Mouse (Mus musculus): ENCODE results near the gene Bpifb5. TPM values are rescaled to one million over a fixed set of nuclear protein-coding genes. Genes with fewer than 3 reads are reported as not detected.

The Bpifb5 gene
- polyA plus RNA-seq, 2 experiments, result 0.48 to 0.74 TPM

DNA sequence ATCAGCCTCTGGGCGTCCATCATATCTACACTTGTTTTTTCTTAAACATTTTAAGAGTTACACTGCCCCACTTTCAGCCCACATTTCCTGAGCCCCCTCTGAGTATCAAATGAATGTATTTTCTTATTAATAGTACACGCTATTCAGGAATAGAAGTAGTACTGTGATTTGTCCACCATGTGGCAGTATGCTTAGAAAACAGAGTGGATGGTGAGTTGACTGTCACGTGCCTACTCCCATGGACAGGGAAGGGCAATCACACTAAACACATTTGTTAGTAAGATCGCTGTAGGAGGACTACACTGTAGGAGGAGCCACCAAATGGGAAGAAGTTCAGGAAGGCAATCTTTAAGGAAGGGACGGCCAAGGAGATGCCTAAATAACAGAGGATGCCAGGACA, 36.1 kb upstream of the Bpifb5 start:
- H3K9me3 ChIP-seq (ENCODE audit: control insufficient read depth, low read length), result no peaks in the 10 kb centered on the region
- no peak for DNase-seq (ENCODE audit: low spot score)
- no peak for ATAC-seq (ENCODE audit: low FRiP score, low read depth)
- no peaks in the 10 kb centered on the region for H3K4me1 ChIP-seq (ENCODE audit: control insufficient read depth, insufficient read depth, low read length)
- H3K4me3 ChIP-seq (replicated peaks; ENCODE audit: low read length), result no peak overlapping the region
- WGBS, result 41% methylated on average over 5 of the region's 5 CpGs
- H3K4me2 ChIP-seq (replicated peaks; ENCODE audit: low read depth, low read length, severe bottlenecking), result no peak overlapping the region
- H3K9ac ChIP-seq (ENCODE audit: low read depth, low read length, severe bottlenecking), result no peak overlapping the region
- H3K27me3 ChIP-seq (ENCODE audit: control insufficient read depth, insufficient read depth, low read length), result no peaks in the 10 kb centered on the region
- no peaks in the 10 kb centered on the region for H3K36me3 ChIP-seq (ENCODE audit: control insufficient read depth, insufficient read depth, low read length)
- no peak overlapping the region for H3K27ac ChIP-seq (replicated peaks; ENCODE audit: low read depth, low read length)
- TF ChIP-seq POLR2A (IDR thresholded peaks at IDR 0.05; ENCODE audit: borderline replicate concordance, extremely low read depth, insufficient read depth, insufficient read length), result no peak

DNA sequence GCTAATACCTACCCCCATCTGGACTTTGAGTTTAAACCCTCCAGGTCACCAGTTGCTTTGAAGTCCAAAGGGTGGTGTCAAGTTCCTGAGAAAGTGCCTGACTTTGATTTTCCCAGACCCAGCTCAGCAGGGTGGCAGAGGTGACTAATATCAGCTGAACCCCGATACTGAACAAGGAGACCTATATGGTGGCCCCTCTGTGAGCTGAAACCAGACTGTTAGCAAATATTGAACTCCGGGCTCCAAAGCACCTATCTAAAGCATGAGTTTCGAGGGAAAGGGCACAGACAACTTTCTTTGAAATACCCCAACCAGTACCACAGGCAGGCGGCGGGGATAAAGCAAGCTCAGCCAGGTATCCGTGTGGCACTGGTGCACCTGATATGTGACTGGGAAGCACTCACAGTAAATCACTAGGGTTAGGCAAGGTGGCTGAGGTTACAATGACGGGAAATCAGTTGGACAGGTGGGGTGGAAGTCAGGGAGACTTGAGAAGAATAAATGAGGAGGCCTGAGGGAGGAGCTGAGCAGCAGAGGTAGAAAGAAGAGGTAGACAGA, 33.6 kb upstream of the Bpifb5 start:
- H3K4me3 ChIP-seq (replicated peaks; ENCODE audit: low read length), result no peak overlapping the region
- no peak for TF ChIP-seq POLR2A (IDR thresholded peaks at IDR 0.05; ENCODE audit: borderline replicate concordance, extremely low read depth, insufficient read depth, insufficient read length)
- 65% methylated on average over 7 of the region's 7 CpGs for WGBS
- H3K36me3 ChIP-seq (ENCODE audit: control insufficient read depth, insufficient read depth, low read length), result no peaks in the 10 kb centered on the region
- H3K4me1 ChIP-seq (ENCODE audit: control insufficient read depth, insufficient read depth, low read length), result no peaks in the 10 kb centered on the region
- no peak for ATAC-seq (ENCODE audit: low FRiP score, low read depth)
- H3K9me3 ChIP-seq (ENCODE audit: control insufficient read depth, low read length), result no peaks in the 10 kb centered on the region
- DNase-seq (ENCODE audit: low spot score), result no peak
- no peak overlapping the region for H3K9ac ChIP-seq (ENCODE audit: low read depth, low read length, severe bottlenecking)
- no peak overlapping the region for H3K27ac ChIP-seq (replicated peaks; ENCODE audit: low read depth, low read length)
- H3K27me3 ChIP-seq (ENCODE audit: control insufficient read depth, insufficient read depth, low read length), result no peaks in the 10 kb centered on the region
- H3K4me2 ChIP-seq (replicated peaks; ENCODE audit: low read depth, low read length, severe bottlenecking), result no peak overlapping the region

- ATAC-seq (ENCODE audit: low FRiP score, low read depth), result no peak
Observed at GRCm38 (mm10) chr2:154190546-154191258, 32.8 kb upstream of the Bpifb5 start, which contains the start of gene Bpifb1. Gene Bpifb1, plus strand, starts transcription at chr2:154190818.

DNA sequence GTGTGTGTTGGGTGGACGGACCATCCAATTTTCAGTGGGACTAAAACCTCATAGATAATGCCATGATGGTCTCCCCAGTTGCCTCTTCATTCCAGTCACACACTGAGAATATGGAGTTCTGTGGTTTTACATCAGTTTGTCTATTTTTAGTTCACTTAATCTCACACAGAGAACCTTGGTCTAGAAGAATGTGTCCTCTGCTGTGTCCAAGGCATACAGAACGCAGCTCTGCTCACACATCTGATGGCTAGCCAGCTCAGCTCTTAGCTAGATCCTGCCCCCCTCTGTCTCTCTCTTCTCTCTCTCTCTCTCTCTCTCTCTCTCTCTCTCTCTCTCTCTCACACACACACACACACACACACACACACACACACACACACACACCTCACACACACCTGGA, 31.4 kb upstream of the Bpifb5 start:
- no peak overlapping the region for H3K4me3 ChIP-seq (replicated peaks; ENCODE audit: low read length)
- ATAC-seq (ENCODE audit: low FRiP score, low read depth), result no peak
- WGBS, result 78% methylated on average over 2 of the region's 2 CpGs

More at GRCm38 (mm10) chr2:154190546-154191258, 32.8 kb upstream of the Bpifb5 start, which contains the start of gene Bpifb1:
- no peak for DNase-seq (ENCODE audit: low spot score)
- Histone ChIP-seq H3K27me3 (ENCODE audit: control insufficient read depth, insufficient read depth, low read length) (no peaks in the 10 kb centered on the region), H3K4me1 (ENCODE audit: control insufficient read depth, insufficient read depth, low read length) (no peaks in the 10 kb centered on the region), H3K4me2 (replicated peaks; ENCODE audit: low read depth, low read length, severe bottlenecking) (no peak within 1 kb of the TSS), H3K9ac (ENCODE audit: low read depth, low read length, severe bottlenecking) (no peak within 1 kb of the TSS), H3K36me3 (ENCODE audit: control insufficient read depth, insufficient read depth, low read length) (no peaks in the 10 kb centered on the region), H3K27ac (replicated peaks; ENCODE audit: low read depth, low read length) (no peak within 1 kb of the TSS), H3K9me3 (ENCODE audit: control insufficient read depth, low read length) (no peaks in the 10 kb centered on the region), H3K4me3 (replicated peaks; ENCODE audit: low read length) (no peak within 1 kb of the TSS)
- WGBS, result 87% methylated on average over 11 of the region's 11 CpGs
- no peak for TF ChIP-seq POLR2A (IDR thresholded peaks at IDR 0.05; ENCODE audit: borderline replicate concordance, extremely low read depth, insufficient read depth, insufficient read length)

GRCm38 (mm10) chr2:154193071-154193470, 30.5 kb upstream of the Bpifb5 start:
- no peak overlapping the region for H3K4me2 ChIP-seq (replicated peaks; ENCODE audit: low read depth, low read length, severe bottlenecking)
- WGBS, result 89% methylated on average over 4 of the region's 4 CpGs
- H3K4me1 ChIP-seq (ENCODE audit: control insufficient read depth, insufficient read depth, low read length), result no peaks in the 10 kb centered on the region
- no peaks in the 10 kb centered on the region for H3K36me3 ChIP-seq (ENCODE audit: control insufficient read depth, insufficient read depth, low read length)
- no peak overlapping the region for H3K4me3 ChIP-seq (replicated peaks; ENCODE audit: low read length)
- no peak overlapping the region for H3K27ac ChIP-seq (replicated peaks; ENCODE audit: low read depth, low read length)
- TF ChIP-seq POLR2A (IDR thresholded peaks at IDR 0.05; ENCODE audit: borderline replicate concordance, extremely low read depth, insufficient read depth, insufficient read length), result no peak
- DNase-seq (ENCODE audit: low spot score) (no peak), ATAC-seq (ENCODE audit: low FRiP score, low read depth) (no peak)
- no peak overlapping the region for H3K9ac ChIP-seq (ENCODE audit: low read depth, low read length, severe bottlenecking)
- H3K27me3 ChIP-seq (ENCODE audit: control insufficient read depth, insufficient read depth, low read length), result no peaks in the 10 kb centered on the region
- no peaks in the 10 kb centered on the region for H3K9me3 ChIP-seq (ENCODE audit: control insufficient read depth, low read length)

More for the DNA sequence above, 31.4 kb upstream of the Bpifb5 start:
- Histone ChIP-seq H3K4me1 (ENCODE audit: control insufficient read depth, insufficient read depth, low read length) (no peaks in the 10 kb centered on the region), H3K27me3 (ENCODE audit: control insufficient read depth, insufficient read depth, low read length) (no peaks in the 10 kb centered on the region), H3K27ac (replicated peaks; ENCODE audit: low read depth, low read length) (no peak overlapping the region), H3K9ac (ENCODE audit: low read depth, low read length, severe bottlenecking) (no peak overlapping the region), H3K4me2 (replicated peaks; ENCODE audit: low read depth, low read length, severe bottlenecking) (no peak overlapping the region), H3K9me3 (ENCODE audit: control insufficient read depth, low read length) (no peaks in the 10 kb centered on the region), H3K36me3 (ENCODE audit: control insufficient read depth, insufficient read depth, low read length) (no peaks in the 10 kb centered on the region)
- no peak for TF ChIP-seq POLR2A (IDR thresholded peaks at IDR 0.05; ENCODE audit: borderline replicate concordance, extremely low read depth, insufficient read depth, insufficient read length)
- no peak for DNase-seq (ENCODE audit: low spot score)
